8 mouse cellular contexts compared by ENCODE assay signal in the genomic region with DNA sequence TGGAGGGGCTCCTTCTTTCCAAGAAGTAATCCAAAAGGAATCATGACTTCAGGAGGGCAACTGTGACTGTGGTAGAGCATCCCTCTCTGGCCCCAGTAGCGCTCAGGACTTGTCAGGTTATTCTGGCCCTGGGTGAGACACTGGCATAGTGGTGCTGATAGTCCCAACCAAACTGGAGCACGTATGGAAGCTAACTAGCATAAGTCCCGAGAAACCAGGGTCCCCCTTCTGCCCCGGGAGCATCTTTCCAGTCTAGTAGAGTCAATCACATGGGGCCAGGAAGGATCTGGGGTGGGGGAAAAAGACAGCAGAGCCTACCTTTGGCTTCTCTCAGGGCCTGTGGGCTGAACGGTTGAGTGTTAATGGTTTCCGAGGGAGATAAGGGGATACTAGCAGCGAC. TPM values are rescaled to one million over a fixed set of nuclear protein-coding genes. Genes with fewer than 3 reads are reported as not detected.
DNase-seq lines count a peak whose midpoint lies in the region; ATAC-seq and TF ChIP-seq lines count a peak whose summit lies in the region.

No protein-coding gene starts in this region.

- H3K36me3 ChIP-seq in heart, embryonic 13.5 days = no peaks in the 10 kb centered on the region
- no peaks in the 10 kb centered on the region for H3K36me3 ChIP-seq in forebrain, embryonic 10.5 days (replicated peaks)
- H3K36me3 ChIP-seq in intestine, embryonic 16.5 days (ENCODE audit: control insufficient read depth, insufficient read depth, low read length) = no peaks in the 10 kb centered on the region
- no peaks in the 10 kb centered on the region for H3K36me3 ChIP-seq in midbrain, postnatal 0 days (ENCODE audit: insufficient read depth, low read length)

- no peaks in the 10 kb centered on the region for H3K9me3 ChIP-seq in heart, embryonic 13.5 days
- no peaks in the 10 kb centered on the region; the same call in 1 of the 2 replicates for H3K9me3 ChIP-seq in forebrain, embryonic 10.5 days
- no peaks in the 10 kb centered on the region for H3K9me3 ChIP-seq in intestine, embryonic 16.5 days (ENCODE audit: control insufficient read depth, low read length)
- no peaks in the 10 kb centered on the region for H3K9me3 ChIP-seq in midbrain, postnatal 0 days (ENCODE audit: low read length)

- no peak for DNase-seq in heart, adult 18-20 months
- DNase-seq in forebrain, embryonic 10.5 days (ENCODE audit: extremely low spot score, low spot score) = no peak
- DNase-seq in midbrain, postnatal 0 days (ENCODE audit: low spot score) = no peak
- no peak for DNase-seq in cerebellum, postnatal 10 days
- no peak for DNase-seq in ovary, postnatal 36 days (ENCODE audit: low spot score)
- DNase-seq in ovary, postnatal 10 days (ENCODE audit: low spot score) = no peak

- peak overlapping the region; percentile 62; the same call in 1 of the 2 replicates for H3K4me3 ChIP-seq in heart, embryonic 13.5 days
- H3K4me3 ChIP-seq in forebrain, embryonic 10.5 days = peak overlapping the region; percentile 66
- peak overlapping the region; percentile 68; the same call in 1 of the 2 replicates for H3K4me3 ChIP-seq in intestine, embryonic 16.5 days (ENCODE audit: low read length)
- peak overlapping the region; percentile 63 for H3K4me3 ChIP-seq in midbrain, postnatal 0 days (ENCODE audit: low read depth, low read length)

- no peak overlapping the region for H3K27ac ChIP-seq in heart, embryonic 13.5 days (replicated peaks)
- peak overlapping the region; percentile 89 for H3K27ac ChIP-seq in forebrain, embryonic 10.5 days
- H3K27ac ChIP-seq in intestine, embryonic 16.5 days (ENCODE audit: low read length) = no peak overlapping the region
- no peak overlapping the region for H3K27ac ChIP-seq in midbrain, postnatal 0 days (ENCODE audit: low read depth, low read length)

- H3K4me1 ChIP-seq in heart, embryonic 13.5 days = peaks cover 12% of the 10 kb centered on the region; the same call in 1 of the 2 replicates
- peaks cover 20% of the 10 kb centered on the region for H3K4me1 ChIP-seq in forebrain, embryonic 10.5 days
- peaks cover 6% of the 10 kb centered on the region for H3K4me1 ChIP-seq in intestine, embryonic 16.5 days (ENCODE audit: control insufficient read depth, insufficient read depth, low read length)
- H3K4me1 ChIP-seq in midbrain, postnatal 0 days (ENCODE audit: insufficient read depth, low read length) = peaks cover 15% of the 10 kb centered on the region; the same call in 1 of the 2 replicates

- WGBS in heart, embryonic 13.5 days = 55% methylated on average over 7 of the region's 7 CpGs
- 80% methylated on average over 7 of the region's 7 CpGs for WGBS in forebrain, embryonic 10.5 days
- WGBS in intestine, embryonic 16.5 days = 49% methylated on average over 7 of the region's 7 CpGs
- WGBS in midbrain, postnatal 0 days = 77% methylated on average over 7 of the region's 7 CpGs

- TF ChIP-seq CTCF in midbrain, postnatal 0 days (IDR thresholded peaks at IDR 0.05) = no peak

- H3K4me2 ChIP-seq in heart, embryonic 13.5 days = peak overlapping the region; percentile 88
- H3K4me2 ChIP-seq in intestine, embryonic 16.5 days (ENCODE audit: low read depth, low read length) = peak overlapping the region; percentile 96
- H3K4me2 ChIP-seq in midbrain, postnatal 0 days (ENCODE audit: low read depth, low read length, poor library complexity, severe bottlenecking) = peak overlapping the region; percentile 93

- no peak for ATAC-seq in heart, embryonic 13.5 days (ENCODE audit: extremely low read depth, insufficient number of reproducible peaks, low FRiP score, low TSS enrichment)
- ATAC-seq in intestine, embryonic 16.5 days = no peak
- no peak for ATAC-seq in midbrain, postnatal 0 days (ENCODE audit: low FRiP score)

- no peak overlapping the region for H3K9ac ChIP-seq in heart, embryonic 13.5 days
- peak overlapping the region; percentile 87; the same call in 1 of the 2 replicates for H3K9ac ChIP-seq in intestine, embryonic 16.5 days (ENCODE audit: low read depth, low read length)
- H3K9ac ChIP-seq in midbrain, postnatal 0 days (replicated peaks; ENCODE audit: low read length, poor library complexity, severe bottlenecking) = peak overlapping the region; percentile 84

- peaks cover 70% of the 10 kb centered on the region for H3K27me3 ChIP-seq in heart, embryonic 13.5 days (replicated peaks)
- peaks cover 56% of the 10 kb centered on the region for H3K27me3 ChIP-seq in forebrain, embryonic 10.5 days (ENCODE audit: poor library complexity, severe bottlenecking)
- H3K27me3 ChIP-seq in intestine, embryonic 16.5 days (replicated peaks; ENCODE audit: control insufficient read depth, insufficient read depth, low read length) = peaks cover 3% of the 10 kb centered on the region
- no peaks in the 10 kb centered on the region; the same call in 1 of the 2 replicates for H3K27me3 ChIP-seq in midbrain, postnatal 0 days (ENCODE audit: insufficient read depth, low read length)

RNA-seq across cellular contexts. Expression of gene Begain, which starts 0.7 kb away (rescaled TPM):
- polyA plus RNA-seq in heart, embryonic 13.5 days (2015; fragmentation: Nextera tagmentation; extraction: Ambion mirVana) = 1.7 and 2.0 TPM in 2 replicates
- under 1 TPM; 0.17 to 0.28 TPM for total RNA-seq in heart, adult 18-20 months (2021)
- 2.2 and 2.3 TPM in 2 replicates for polyA plus RNA-seq in forebrain, embryonic 10.5 days (2016; fragmentation: Nextera tagmentation; extraction: Ambion mirVana)
- polyA plus RNA-seq in intestine, embryonic 16.5 days (2015; fragmentation: Nextera tagmentation; extraction: Ambion mirVana) = 3.3 and 4.2 TPM in 2 replicates
- total RNA-seq in midbrain, postnatal 0 days (2014; rRNA removed) = 78.2 and 84.2 TPM in 2 replicates
- polyA plus RNA-seq in midbrain, postnatal 0 days (2015; fragmentation: Nextera tagmentation; extraction: Ambion mirVana) = 28.4 and 31.8 TPM in 2 replicates
